Mouse (Mus musculus): Measurements from ENCODE around the gene Oxt. TPM values are rescaled to one million over a fixed set of nuclear protein-coding genes. Genes with fewer than 3 reads are reported as not detected.

Gene Oxt
- not detected in 2 replicates for polyA plus RNA-seq (2015; fragmentation: Nextera tagmentation; extraction: Ambion mirVana)

GRCm38 (mm10) chr2:130575873-130576272 is at the start of gene Oxt:
Gene Oxt, plus strand, starts transcription at chr2:130576173.
- H3K36me3 ChIP-seq: no peaks in the 10 kb centered on the region
- peak within 1 kb of the TSS; percentile 62 for H3K4me2 ChIP-seq
- ATAC-seq (ENCODE audit: insufficient number of reproducible peaks, insufficient read depth, low FRiP score, low TSS enrichment, low read depth): no peak
- H3K4me3 ChIP-seq: peak within 1 kb of the TSS; percentile 37
- no peaks in the 10 kb centered on the region for H3K9me3 ChIP-seq
- no peak within 1 kb of the TSS for H3K27ac ChIP-seq
- H3K9ac ChIP-seq: peak within 1 kb of the TSS; percentile 57
- peaks cover 69% of the 10 kb centered on the region for H3K27me3 ChIP-seq
- H3K4me1 ChIP-seq: peaks cover 27% of the 10 kb centered on the region
- WGBS: 46% methylated on average over 9 of the region's 9 CpGs

GRCm38 (mm10) chr2:130528457-130528856 is 47.5 kb upstream of the Oxt start:
- 91% methylated on average over 6 of the region's 6 CpGs for WGBS
- Histone ChIP-seq H3K9ac (no peak overlapping the region), H3K9me3 (no peaks in the 10 kb centered on the region), H3K4me3 (no peak overlapping the region), H3K27ac (no peak overlapping the region), H3K36me3 (peaks cover 61% of the 10 kb centered on the region), H3K27me3 (no peaks in the 10 kb centered on the region), H3K4me2 (no peak overlapping the region), H3K4me1 (no peaks in the 10 kb centered on the region)
- ATAC-seq (ENCODE audit: insufficient number of reproducible peaks, insufficient read depth, low FRiP score, low TSS enrichment, low read depth): no peak

- no peak for ATAC-seq (ENCODE audit: insufficient number of reproducible peaks, insufficient read depth, low FRiP score, low TSS enrichment, low read depth)
- peaks cover 61% of the 10 kb centered on the region for H3K36me3 ChIP-seq
Observed at GRCm38 (mm10) chr2:130529290-130529689, 46.7 kb upstream of the Oxt start.

DNA sequence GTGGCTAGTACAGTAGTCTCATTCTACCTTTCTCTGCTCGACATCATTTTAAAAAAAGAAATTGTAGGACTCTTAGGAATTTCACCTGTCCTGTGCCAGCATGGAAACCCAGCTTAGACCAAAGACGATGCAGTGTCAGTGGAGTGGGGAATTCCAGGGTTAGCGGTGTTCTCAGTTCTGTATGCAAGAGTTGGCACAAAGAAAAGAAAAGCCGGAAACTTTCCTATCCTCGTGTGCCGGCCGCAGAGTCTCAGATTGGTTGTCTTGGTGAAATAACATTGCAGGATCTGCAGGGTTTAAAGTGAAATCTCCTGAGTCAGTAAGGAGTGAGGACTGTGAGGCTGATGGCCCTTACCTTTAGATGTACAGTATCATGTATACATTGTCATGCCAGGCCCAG is 46.0 kb upstream of the Oxt start:
- WGBS: 92% methylated on average over 7 of the region's 7 CpGs
- Histone ChIP-seq H3K36me3 (peaks cover 62% of the 10 kb centered on the region), H3K27me3 (no peaks in the 10 kb centered on the region), H3K4me3 (no peak overlapping the region), H3K9me3 (no peaks in the 10 kb centered on the region), H3K4me2 (no peak overlapping the region), H3K27ac (no peak overlapping the region), H3K4me1 (no peaks in the 10 kb centered on the region), H3K9ac (no peak overlapping the region)
- ATAC-seq (ENCODE audit: insufficient number of reproducible peaks, insufficient read depth, low FRiP score, low TSS enrichment, low read depth): no peak

More at GRCm38 (mm10) chr2:130529290-130529689, 46.7 kb upstream of the Oxt start:
- 91% methylated on average over 2 of the region's 2 CpGs for WGBS
- no peak overlapping the region for H3K27ac ChIP-seq
- H3K4me1 ChIP-seq: no peaks in the 10 kb centered on the region
- H3K9me3 ChIP-seq: no peaks in the 10 kb centered on the region
- no peak overlapping the region for H3K4me2 ChIP-seq
- H3K9ac ChIP-seq: no peak overlapping the region
- H3K4me3 ChIP-seq: no peak overlapping the region
- H3K27me3 ChIP-seq: no peaks in the 10 kb centered on the region

GRCm38 (mm10) chr2:130532201-130532600 is 43.8 kb upstream of the Oxt start:
- no peak overlapping the region for H3K9ac ChIP-seq
- no peak for ATAC-seq (ENCODE audit: insufficient number of reproducible peaks, insufficient read depth, low FRiP score, low TSS enrichment, low read depth)
- no peak overlapping the region for H3K27ac ChIP-seq
- 91% methylated on average over 2 of the region's 2 CpGs for WGBS
- H3K4me1 ChIP-seq: no peaks in the 10 kb centered on the region
- H3K27me3 ChIP-seq: no peaks in the 10 kb centered on the region
- H3K36me3 ChIP-seq: peaks cover 72% of the 10 kb centered on the region
- no peak overlapping the region for H3K4me3 ChIP-seq
- no peaks in the 10 kb centered on the region for H3K9me3 ChIP-seq
- H3K4me2 ChIP-seq: no peak overlapping the region

DNA sequence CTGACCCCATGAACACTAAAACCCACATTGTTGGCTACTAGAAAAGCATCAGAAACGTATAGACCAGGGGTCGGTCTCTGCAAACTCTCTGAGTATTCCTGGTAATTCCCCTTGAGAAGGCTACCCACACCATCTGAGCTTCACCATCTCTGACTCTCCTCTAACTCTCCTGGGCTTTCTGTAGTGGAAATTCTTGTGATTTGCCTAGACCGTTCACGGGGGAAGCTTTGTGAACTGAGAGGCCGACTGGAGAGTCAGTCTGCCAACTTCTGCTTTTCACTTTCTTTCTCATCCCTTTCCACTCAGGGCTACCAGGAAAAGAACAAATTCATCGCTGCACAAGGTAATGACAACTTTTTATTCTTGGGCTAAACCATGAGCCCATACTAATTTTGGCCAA is 41.0 kb upstream of the Oxt start:
- H3K27ac ChIP-seq: no peak overlapping the region
- H3K4me2 ChIP-seq: no peak overlapping the region
- 87% methylated on average over 6 of the region's 6 CpGs for WGBS
- no peak overlapping the region for H3K4me3 ChIP-seq
- H3K9ac ChIP-seq: no peak overlapping the region
- peaks cover 78% of the 10 kb centered on the region for H3K36me3 ChIP-seq
- H3K4me1 ChIP-seq: no peaks in the 10 kb centered on the region
- ATAC-seq (ENCODE audit: insufficient number of reproducible peaks, insufficient read depth, low FRiP score, low TSS enrichment, low read depth): no peak
- H3K27me3 ChIP-seq: no peaks in the 10 kb centered on the region
- no peaks in the 10 kb centered on the region for H3K9me3 ChIP-seq

DNA sequence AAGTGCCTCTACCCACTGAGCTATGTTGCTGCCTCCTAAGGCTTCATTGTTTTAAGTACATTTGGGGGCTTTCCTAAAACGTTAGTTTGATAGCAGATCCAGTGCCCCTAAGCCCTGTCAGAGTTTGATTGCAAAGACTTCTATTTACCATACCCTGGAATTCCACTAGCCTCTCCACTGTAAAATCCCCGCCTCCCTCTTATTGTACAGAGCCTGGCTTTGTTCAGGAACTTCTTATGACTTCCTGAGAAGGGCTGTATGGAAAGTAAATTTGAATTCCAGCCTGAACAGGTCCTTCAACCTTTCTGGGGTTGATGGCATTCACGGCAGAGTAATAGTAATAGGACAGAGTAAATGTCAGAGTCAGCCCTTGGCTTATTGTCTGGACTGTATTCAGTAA is 39.1 kb upstream of the Oxt start:
- Histone ChIP-seq H3K9me3 (no peaks in the 10 kb centered on the region), H3K4me2 (no peak overlapping the region), H3K36me3 (peaks cover 91% of the 10 kb centered on the region), H3K4me3 (no peak overlapping the region), H3K9ac (no peak overlapping the region), H3K4me1 (no peaks in the 10 kb centered on the region), H3K27me3 (no peaks in the 10 kb centered on the region), H3K27ac (no peak overlapping the region)
- WGBS: 73% methylated on average over 3 of the region's 3 CpGs
- ATAC-seq (ENCODE audit: insufficient number of reproducible peaks, insufficient read depth, low FRiP score, low TSS enrichment, low read depth): no peak

DNA sequence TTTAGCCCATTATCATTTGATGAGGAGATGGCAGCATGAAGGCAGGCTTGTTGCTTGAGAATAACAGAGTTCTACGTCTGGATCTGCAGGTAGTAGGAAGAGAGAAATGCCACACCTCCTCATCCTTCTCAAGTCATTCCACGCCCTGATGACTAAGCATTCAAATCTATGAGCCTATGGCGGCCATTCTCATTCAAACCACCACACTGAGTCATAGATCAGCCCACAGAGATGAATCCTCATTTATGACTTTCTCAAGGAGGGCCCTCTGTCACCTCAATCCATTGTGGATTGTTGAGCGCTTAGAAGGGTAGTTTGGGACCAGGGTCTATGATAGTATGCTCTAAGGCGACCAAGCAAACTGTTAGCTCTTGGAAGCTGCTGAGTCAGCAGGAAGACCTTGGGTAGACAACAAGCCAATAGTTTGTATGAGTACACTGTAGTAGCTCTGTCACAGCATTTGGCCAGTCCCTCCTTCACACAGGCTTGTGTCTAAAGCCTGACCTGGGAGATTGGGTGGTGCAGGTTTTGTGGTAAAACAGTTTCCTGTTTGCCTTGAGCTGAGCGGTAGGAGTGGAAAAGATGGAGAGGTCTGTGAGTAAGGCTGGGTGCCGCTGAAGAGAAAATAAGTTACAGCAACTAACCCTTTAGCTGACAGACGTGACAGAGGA is 37.0 kb upstream of the Oxt start:
- ATAC-seq (ENCODE audit: insufficient number of reproducible peaks, insufficient read depth, low FRiP score, low TSS enrichment, low read depth): no peak
- no peak overlapping the region for H3K27ac ChIP-seq
- H3K27me3 ChIP-seq: no peaks in the 10 kb centered on the region
- no peak overlapping the region for H3K9ac ChIP-seq
- peaks cover 94% of the 10 kb centered on the region for H3K36me3 ChIP-seq
- 91% methylated on average over 8 of the region's 8 CpGs for WGBS
- no peaks in the 10 kb centered on the region for H3K4me1 ChIP-seq
- no peaks in the 10 kb centered on the region for H3K9me3 ChIP-seq
- no peak overlapping the region for H3K4me3 ChIP-seq
- H3K4me2 ChIP-seq: no peak overlapping the region

DNA sequence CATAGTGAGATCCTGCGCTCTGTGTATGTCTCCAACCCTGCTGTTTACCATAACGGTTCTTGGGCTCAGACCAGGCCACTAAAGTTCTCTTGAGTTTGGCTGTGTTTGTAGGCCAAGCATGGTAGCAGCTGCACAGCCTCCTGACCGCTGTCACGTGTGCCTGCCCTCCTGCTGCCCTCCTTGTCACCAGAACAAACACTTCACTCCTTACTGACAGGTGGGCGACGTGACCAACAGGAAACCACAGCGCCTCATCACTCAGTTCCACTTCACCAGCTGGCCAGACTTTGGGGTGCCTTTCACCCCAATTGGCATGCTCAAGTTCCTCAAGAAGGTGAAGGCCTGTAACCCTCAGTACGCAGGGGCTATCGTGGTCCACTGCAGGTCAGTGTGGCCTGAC is 35.7 kb upstream of the Oxt start:
- H3K4me2 ChIP-seq: no peak overlapping the region
- no peak overlapping the region for H3K9ac ChIP-seq
- H3K9me3 ChIP-seq: no peaks in the 10 kb centered on the region
- H3K36me3 ChIP-seq: peaks cover 95% of the 10 kb centered on the region
- H3K4me1 ChIP-seq: no peaks in the 10 kb centered on the region
- H3K4me3 ChIP-seq: no peak overlapping the region
- ATAC-seq (ENCODE audit: insufficient number of reproducible peaks, insufficient read depth, low FRiP score, low TSS enrichment, low read depth): no peak
- no peaks in the 10 kb centered on the region for H3K27me3 ChIP-seq
- H3K27ac ChIP-seq: no peak overlapping the region
- WGBS: 93% methylated on average over 9 of the region's 9 CpGs

DNA sequence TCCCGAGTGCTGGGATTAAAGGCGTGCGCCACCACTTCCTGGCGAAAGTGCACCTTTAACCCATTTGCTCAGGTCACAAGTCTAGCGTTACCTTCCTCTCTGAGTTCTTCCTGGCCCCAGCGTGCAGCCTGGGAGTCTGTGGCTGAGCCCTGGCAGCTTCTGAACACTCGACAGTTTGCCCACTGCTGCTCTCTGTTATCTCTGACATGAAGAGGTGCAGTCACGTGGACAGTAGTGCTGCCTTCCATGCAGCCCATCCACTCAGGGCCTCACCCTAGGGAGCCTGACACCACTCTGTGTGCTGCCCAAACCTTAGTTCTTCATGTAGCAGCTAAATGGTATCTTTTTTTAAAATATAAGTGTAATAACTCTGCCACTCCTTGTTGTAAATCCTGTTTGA is 29.0 kb upstream of the Oxt start:
- no peak overlapping the region for H3K4me3 ChIP-seq
- H3K9ac ChIP-seq: no peak overlapping the region
- no peak overlapping the region for H3K27ac ChIP-seq
- no peak for ATAC-seq (ENCODE audit: insufficient number of reproducible peaks, insufficient read depth, low FRiP score, low TSS enrichment, low read depth)
- no peaks in the 10 kb centered on the region for H3K4me1 ChIP-seq
- H3K36me3 ChIP-seq: peaks cover 99% of the 10 kb centered on the region
- H3K4me2 ChIP-seq: no peak overlapping the region
- no peaks in the 10 kb centered on the region for H3K27me3 ChIP-seq
- H3K9me3 ChIP-seq: no peaks in the 10 kb centered on the region
- WGBS: 89% methylated on average over 8 of the region's 8 CpGs

- Histone ChIP-seq H3K9ac (no peak overlapping the region), H3K27me3 (no peaks in the 10 kb centered on the region), H3K27ac (no peak overlapping the region), H3K4me1 (no peaks in the 10 kb centered on the region), H3K4me2 (no peak overlapping the region), H3K4me3 (no peak overlapping the region), H3K36me3 (peaks cover 83% of the 10 kb centered on the region), H3K9me3 (no peaks in the 10 kb centered on the region)
- WGBS: 89% methylated on average over 7 of the region's 7 CpGs
- no peak for ATAC-seq (ENCODE audit: insufficient number of reproducible peaks, insufficient read depth, low FRiP score, low TSS enrichment, low read depth)
Observed at GRCm38 (mm10) chr2:130554841-130555240, 21.1 kb upstream of the Oxt start.

- Histone ChIP-seq H3K27me3 (no peaks in the 10 kb centered on the region), H3K4me3 (no peak overlapping the region), H3K4me1 (no peaks in the 10 kb centered on the region), H3K36me3 (peaks cover 68% of the 10 kb centered on the region), H3K4me2 (no peak overlapping the region), H3K9ac (no peak overlapping the region), H3K27ac (no peak overlapping the region), H3K9me3 (no peaks in the 10 kb centered on the region)
- no peak for ATAC-seq (ENCODE audit: insufficient number of reproducible peaks, insufficient read depth, low FRiP score, low TSS enrichment, low read depth)
- 88% methylated on average over 1 of the region's 1 CpGs for WGBS
Observed at GRCm38 (mm10) chr2:130556292-130556691, 19.7 kb upstream of the Oxt start.
